Mouse (Mus musculus) limb, embryonic 15.5 days (tissue): Measurements from ENCODE around the gene Col6a1. TPM values are rescaled to one million over a fixed set of nuclear protein-coding genes. Genes with fewer than 3 reads are reported as not detected.

ENCODE experiments used
- ATAC-seq: fragments of 200-750 bp; cut with Nextera tagmentation; 2 replicates; pipeline ENCODE4 v1.8.0; 2017; ENCODE audit warnings: low read depth, moderate TSS enrichment; ENCODE audit not compliant: insufficient number of reproducible peaks, low FRiP score, low TSS enrichment
- H3K27ac ChIP-seq: fragments of 300-500 bp; sonication (generic); 2 replicates; pipeline ENCODE4 v1.5.1; 2015; ENCODE audit warnings: moderate library complexity, mild to moderate bottlenecking, inconsistent platforms
- H3K27me3 ChIP-seq: fragments of 300-500 bp; sonication (generic); 2 replicates; pipeline ENCODE4 v1.6.1; 2015; ENCODE audit warnings: inconsistent platforms
- H3K36me3 ChIP-seq: fragments of 300-500 bp; sonication (generic); 2 replicates; pipeline ENCODE4 v1.6.1; 2015; ENCODE audit warnings: inconsistent platforms
- H3K4me1 ChIP-seq: fragments of 300-500 bp; sonication (generic); 2 replicates; pipeline ENCODE4 v1.6.1; 2015; ENCODE audit warnings: inconsistent platforms
- H3K4me2 ChIP-seq: fragments of 300-500 bp; sonication (generic); 2 replicates; pipeline ENCODE4 v1.6.1; 2015; ENCODE audit warnings: mild to moderate bottlenecking, inconsistent platforms
- H3K4me3 ChIP-seq: fragments of 300-500 bp; sonication (generic); 2 replicates; pipeline ENCODE4 v1.5.1; 2015; ENCODE audit warnings: mild to moderate bottlenecking, inconsistent platforms
- H3K9ac ChIP-seq: fragments of 300-500 bp; sonication (generic); 2 replicates; pipeline ENCODE4 v1.6.1; 2015; ENCODE audit warnings: inconsistent platforms
- H3K9me3 ChIP-seq: fragments of 300-500 bp; sonication (generic); 2 replicates; pipeline ENCODE4 v1.6.1; 2016; ENCODE audit warnings: inconsistent platforms
- WGBS: fragments of 180-500 bp; shearing (Covaris S2); methylation state at CpG from one replicate; pipeline ENCODE4 v1.1.7; 2015; 5-methylcytosine and 5-hydroxymethylcytosine counted together
- polyA plus RNA-seq: library from polyadenylated mRNA; unstranded; fragments of >200 nt; fragmentation: Nextera tagmentation; extraction: Ambion mirVana; gene quantifications from 2 replicates; pipeline ENCODE4 v1.2.1, GENCODE M21; 2015

Col6a1 gene
- polyA plus RNA-seq, 1 experiment from 2014 or later = 441 TPM

GRCm38 (mm10) chr10:76699816-76700215 lies 26.2 kb downstream of the Col6a1 start:
- WGBS = 54% methylated on average over 7 of the region's 7 CpGs
- H3K4me3 ChIP-seq = no peak overlapping the region
- 0 out of 2 replicates have a peak, but pooled peaks cover 3% of the 10 kb centered on the region for H3K9me3 ChIP-seq
- no peak overlapping the region for H3K9ac ChIP-seq
- ATAC-seq = no peak
- no peak overlapping the region for H3K27ac ChIP-seq
- no peak overlapping the region for H3K4me2 ChIP-seq
- H3K36me3 ChIP-seq = no peaks in the 10 kb centered on the region
- H3K4me1 ChIP-seq = peaks cover 7% of the 10 kb centered on the region
- H3K27me3 ChIP-seq = no peaks in the 10 kb centered on the region

- no peak overlapping the region for H3K4me2 ChIP-seq
- ATAC-seq = no peak
- WGBS = 61% methylated on average over 10 of the region's 10 CpGs
- H3K27me3 ChIP-seq = no peaks in the 10 kb centered on the region
- peaks cover 13% of the 10 kb centered on the region for H3K4me1 ChIP-seq
- H3K9ac ChIP-seq = no peak overlapping the region
- H3K4me3 ChIP-seq = no peak overlapping the region
- no peaks in the 10 kb centered on the region for H3K9me3 ChIP-seq
- peak overlapping the region; percentile 70 for H3K27ac ChIP-seq
- H3K36me3 ChIP-seq = no peaks in the 10 kb centered on the region
Measured at GRCm38 (mm10) chr10:76695283-76695885, 30.6 kb downstream of the Col6a1 start.

GRCm38 (mm10) chr10:76694765-76695164 lies 31.2 kb downstream of the Col6a1 start:
- Histone ChIP-seq H3K9ac (no peak overlapping the region), H3K36me3 (no peaks in the 10 kb centered on the region), H3K27ac (peak overlapping the region; percentile 70), H3K4me3 (no peak overlapping the region), H3K9me3 (no peaks in the 10 kb centered on the region), H3K27me3 (no peaks in the 10 kb centered on the region), H3K4me2 (no peak overlapping the region), H3K4me1 (peaks cover 11% of the 10 kb centered on the region)
- WGBS = 33% methylated on average over 7 of the region's 7 CpGs
- ATAC-seq = no peak

- Histone ChIP-seq H3K4me1 (peaks cover 9% of the 10 kb centered on the region; the same call in 1 of the 2 replicates), H3K36me3 (no peaks in the 10 kb centered on the region), H3K9me3 (no peaks in the 10 kb centered on the region), H3K27me3 (no peaks in the 10 kb centered on the region), H3K9ac (no peak overlapping the region), H3K4me3 (no peak overlapping the region), H3K4me2 (no peak overlapping the region), H3K27ac (no peak overlapping the region)
- WGBS = 74% methylated on average over 2 of the region's 2 CpGs
- no peak for ATAC-seq
Measured at GRCm38 (mm10) chr10:76693446-76693845, 32.5 kb downstream of the Col6a1 start.

- ATAC-seq = peak; percentile 50; the same call in 1 of the 2 replicates
- no peak overlapping the region for H3K4me3 ChIP-seq
- H3K27ac ChIP-seq = peak overlapping the region; percentile 67
- 73% methylated on average over 10 of the region's 10 CpGs for WGBS
- H3K36me3 ChIP-seq = no peaks in the 10 kb centered on the region
- H3K9ac ChIP-seq = no peak overlapping the region
- H3K9me3 ChIP-seq = no peaks in the 10 kb centered on the region
- H3K4me1 ChIP-seq = peaks cover 39% of the 10 kb centered on the region
- no peaks in the 10 kb centered on the region for H3K27me3 ChIP-seq
- no peak overlapping the region for H3K4me2 ChIP-seq
Measured at GRCm38 (mm10) chr10:76685451-76686017, 40.4 kb downstream of the Col6a1 start.

GRCm38 (mm10) chr10:76683977-76684376 lies 42.0 kb downstream of the Col6a1 start:
- Histone ChIP-seq H3K27me3 (no peaks in the 10 kb centered on the region), H3K36me3 (no peaks in the 10 kb centered on the region), H3K4me3 (no peak overlapping the region), H3K4me1 (peaks cover 43% of the 10 kb centered on the region), H3K9ac (no peak overlapping the region), H3K4me2 (no peak overlapping the region), H3K27ac (no peak overlapping the region), H3K9me3 (no peaks in the 10 kb centered on the region)
- ATAC-seq = no peak
- WGBS = 82% methylated on average over 12 of the region's 12 CpGs

- Histone ChIP-seq H3K4me1 (peaks cover 43% of the 10 kb centered on the region), H3K4me2 (no peak overlapping the region), H3K27ac (no peak overlapping the region), H3K4me3 (no peak overlapping the region), H3K36me3 (no peaks in the 10 kb centered on the region), H3K9ac (no peak overlapping the region), H3K9me3 (no peaks in the 10 kb centered on the region), H3K27me3 (no peaks in the 10 kb centered on the region)
- no peak for ATAC-seq
- 68% methylated on average over 7 of the region's 7 CpGs for WGBS
Measured at GRCm38 (mm10) chr10:76683461-76683860, 42.5 kb downstream of the Col6a1 start.

- Histone ChIP-seq H3K9ac (no peak overlapping the region), H3K36me3 (no peaks in the 10 kb centered on the region), H3K27me3 (no peaks in the 10 kb centered on the region), H3K4me2 (no peak overlapping the region), H3K9me3 (no peaks in the 10 kb centered on the region), H3K27ac (peak overlapping the region; percentile 68), H3K4me1 (peaks cover 47% of the 10 kb centered on the region), H3K4me3 (no peak overlapping the region)
- 54% methylated on average over 3 of the region's 3 CpGs for WGBS
- no peak for ATAC-seq
Measured at GRCm38 (mm10) chr10:76681882-76682281, 44.1 kb downstream of the Col6a1 start.

GRCm38 (mm10) chr10:76680758-76681650 lies 45.0 kb downstream of the Col6a1 start:
- 85% methylated on average over 6 of the region's 6 CpGs for WGBS
- Histone ChIP-seq H3K9ac (no peak overlapping the region), H3K27ac (peak overlapping the region; percentile 68), H3K9me3 (no peaks in the 10 kb centered on the region), H3K4me1 (peaks cover 45% of the 10 kb centered on the region), H3K4me3 (no peak overlapping the region), H3K4me2 (no peak overlapping the region), H3K27me3 (no peaks in the 10 kb centered on the region), H3K36me3 (no peaks in the 10 kb centered on the region)
- ATAC-seq = peak; percentile 40; the same call in 1 of the 2 replicates

GRCm38 (mm10) chr10:76678122-76678521 lies 47.8 kb downstream of the Col6a1 start:
- Histone ChIP-seq H3K9me3 (no peaks in the 10 kb centered on the region), H3K4me2 (no peak overlapping the region), H3K4me1 (peaks cover 30% of the 10 kb centered on the region), H3K27ac (no peak overlapping the region), H3K9ac (no peak overlapping the region), H3K27me3 (no peaks in the 10 kb centered on the region), H3K36me3 (no peaks in the 10 kb centered on the region), H3K4me3 (no peak overlapping the region)
- ATAC-seq = no peak
- WGBS = 59% methylated on average over 7 of the region's 7 CpGs

GRCm38 (mm10) chr10:76675268-76675667 lies 50.7 kb downstream of the Col6a1 start:
- Histone ChIP-seq H3K4me2 (no peak overlapping the region), H3K4me3 (no peak overlapping the region), H3K9me3 (no peaks in the 10 kb centered on the region), H3K9ac (no peak overlapping the region), H3K27me3 (no peaks in the 10 kb centered on the region), H3K36me3 (no peaks in the 10 kb centered on the region), H3K27ac (no peak overlapping the region), H3K4me1 (peaks cover 13% of the 10 kb centered on the region; the same call in 1 of the 2 replicates)
- 86% methylated on average over 2 of the region's 2 CpGs for WGBS
- ATAC-seq = no peak

- ATAC-seq = no peak
- 80% methylated on average over 6 of the region's 6 CpGs for WGBS
- H3K27ac ChIP-seq = no peak overlapping the region
Measured at GRCm38 (mm10) chr10:76674581-76674980, 51.4 kb downstream of the Col6a1 start.

More at GRCm38 (mm10) chr10:76674581-76674980, 51.4 kb downstream of the Col6a1 start:
- no peaks in the 10 kb centered on the region for H3K36me3 ChIP-seq
- no peaks in the 10 kb centered on the region for H3K9me3 ChIP-seq
- H3K4me2 ChIP-seq = no peak overlapping the region
- peaks cover 14% of the 10 kb centered on the region for H3K4me1 ChIP-seq
- H3K4me3 ChIP-seq = no peak overlapping the region
- no peak overlapping the region for H3K9ac ChIP-seq
- no peaks in the 10 kb centered on the region for H3K27me3 ChIP-seq
